Mouse (Mus musculus): ENCODE results near the gene Plppr3.

Gene Plppr3

DNA sequence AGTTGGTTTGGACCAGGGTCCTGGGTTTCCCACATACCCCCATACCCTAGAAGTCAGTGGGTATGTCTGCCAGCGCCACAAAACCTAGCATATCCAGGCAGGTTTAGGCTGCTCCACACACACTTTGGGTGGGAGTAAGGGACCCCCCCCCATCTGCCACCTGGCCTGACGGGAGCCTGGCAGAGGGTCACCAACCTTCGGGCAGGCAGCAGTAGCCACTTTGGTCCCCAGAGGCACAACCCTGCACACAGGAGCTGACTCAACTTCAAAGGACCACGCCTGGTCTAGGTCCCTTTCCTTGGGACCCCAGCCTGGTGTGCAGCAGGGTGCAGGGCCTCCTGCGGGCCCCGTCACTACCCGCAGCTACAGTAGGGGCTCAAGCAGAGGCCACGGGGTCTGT is 54.2 kb downstream of the Plppr3 start:
- no peak for DNase-seq (ENCODE audit: low spot score in 2 of 2)

DNA sequence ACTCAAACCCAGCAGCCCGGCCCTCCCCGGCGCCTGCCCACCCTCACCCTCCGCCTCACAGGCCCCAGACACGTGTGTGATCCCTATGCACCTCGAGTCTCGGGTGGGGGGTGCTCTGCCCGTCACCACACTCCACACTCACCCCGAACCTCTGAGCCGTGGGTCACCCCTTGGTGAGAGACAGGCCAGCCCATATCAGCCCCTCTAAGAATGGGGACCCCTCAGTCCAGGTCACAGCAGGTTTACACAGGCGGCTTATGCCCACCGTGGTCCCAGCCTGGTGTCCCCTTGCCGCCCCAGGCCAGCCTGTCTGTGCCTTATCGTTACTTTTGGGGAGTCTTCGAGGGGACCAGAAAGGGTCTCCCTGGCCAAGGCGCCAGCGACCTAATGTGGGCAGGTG is 54.8 kb downstream of the Plppr3 start:
- DNase-seq (ENCODE audit: low spot score in 2 of 2) = no peak

DNA sequence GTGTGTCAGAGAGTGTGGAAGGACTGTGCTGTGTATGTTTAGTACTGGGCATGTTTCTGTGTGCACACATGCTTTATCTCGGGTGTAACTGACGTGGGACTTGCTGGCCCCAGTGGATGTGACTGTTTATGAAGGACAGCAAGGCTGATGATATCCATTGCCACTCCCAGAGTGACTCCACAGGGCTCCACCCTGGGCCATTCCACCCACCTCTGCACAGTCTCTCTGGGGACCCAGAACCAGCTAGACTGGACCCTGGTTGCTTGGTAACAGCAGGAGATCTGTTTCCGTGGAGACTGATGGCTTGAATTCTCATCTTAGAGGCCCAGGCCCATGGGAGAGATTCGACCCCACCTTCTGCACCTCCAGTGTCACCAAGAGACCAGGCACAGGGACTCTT is 56.2 kb downstream of the Plppr3 start:
- no peak for DNase-seq (ENCODE audit: low spot score in 2 of 2)

DNA sequence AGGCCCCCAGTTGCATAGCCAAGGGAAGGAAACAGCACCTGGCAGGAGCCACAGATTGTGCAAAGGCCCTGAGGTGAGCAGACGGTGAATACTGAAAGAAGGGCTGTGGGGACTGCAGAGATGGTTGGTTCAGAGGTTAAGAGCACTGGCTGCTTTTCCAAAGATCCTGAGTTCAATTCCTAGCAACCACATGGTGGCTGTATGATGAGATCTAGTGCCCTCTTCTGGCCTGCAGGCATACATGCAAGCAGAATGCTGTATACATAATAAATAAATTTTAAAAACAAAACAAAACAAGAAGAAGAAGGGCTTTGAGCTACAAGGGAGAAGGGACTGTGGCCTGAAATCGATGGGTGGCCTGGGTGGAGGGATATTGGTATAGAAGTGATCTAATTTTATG is 57.3 kb downstream of the Plppr3 start:
- DNase-seq (ENCODE audit: low spot score in 2 of 2) = no peak

DNA sequence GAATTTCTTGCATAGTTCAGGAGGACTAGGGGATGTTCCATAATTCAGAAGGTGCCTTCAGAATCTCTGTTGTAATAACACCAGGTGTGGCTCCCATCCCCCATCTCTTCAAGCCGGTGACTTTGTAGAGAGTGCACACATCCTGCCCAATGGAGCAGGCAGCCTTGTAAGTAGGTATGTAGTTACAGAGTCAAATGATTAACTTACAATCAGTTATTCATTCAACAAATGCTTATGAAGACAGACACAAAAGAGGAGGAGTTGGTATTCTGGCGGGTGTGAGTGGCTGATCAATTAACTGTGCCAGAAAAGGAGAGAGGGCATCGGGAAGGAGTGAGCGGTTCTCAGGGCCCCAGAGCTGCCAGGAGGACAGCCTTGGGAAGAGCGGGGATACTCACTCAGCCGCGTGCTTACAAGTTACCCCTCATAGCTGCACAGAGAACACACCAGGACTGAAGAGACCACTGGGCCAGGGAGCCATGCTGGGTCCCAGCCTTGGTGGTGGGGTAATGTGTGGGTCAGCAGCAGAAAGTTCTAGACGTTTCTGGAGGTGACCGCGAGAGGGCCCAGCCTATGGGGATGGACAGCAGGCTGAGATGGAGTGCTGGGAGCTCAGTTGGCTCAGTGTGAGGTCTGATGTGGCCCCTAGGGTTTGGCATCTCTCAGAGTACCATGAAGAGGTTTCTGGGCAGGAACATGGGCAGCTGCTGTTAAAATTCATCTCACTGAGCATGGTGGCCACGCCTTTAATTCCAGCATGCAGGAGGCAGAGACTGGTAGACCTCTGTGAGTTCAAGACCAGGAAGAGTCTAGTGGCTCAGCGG is 58.6 kb downstream of the Plppr3 start:
- no peak for DNase-seq (ENCODE audit: low spot score in 2 of 2)

DNA sequence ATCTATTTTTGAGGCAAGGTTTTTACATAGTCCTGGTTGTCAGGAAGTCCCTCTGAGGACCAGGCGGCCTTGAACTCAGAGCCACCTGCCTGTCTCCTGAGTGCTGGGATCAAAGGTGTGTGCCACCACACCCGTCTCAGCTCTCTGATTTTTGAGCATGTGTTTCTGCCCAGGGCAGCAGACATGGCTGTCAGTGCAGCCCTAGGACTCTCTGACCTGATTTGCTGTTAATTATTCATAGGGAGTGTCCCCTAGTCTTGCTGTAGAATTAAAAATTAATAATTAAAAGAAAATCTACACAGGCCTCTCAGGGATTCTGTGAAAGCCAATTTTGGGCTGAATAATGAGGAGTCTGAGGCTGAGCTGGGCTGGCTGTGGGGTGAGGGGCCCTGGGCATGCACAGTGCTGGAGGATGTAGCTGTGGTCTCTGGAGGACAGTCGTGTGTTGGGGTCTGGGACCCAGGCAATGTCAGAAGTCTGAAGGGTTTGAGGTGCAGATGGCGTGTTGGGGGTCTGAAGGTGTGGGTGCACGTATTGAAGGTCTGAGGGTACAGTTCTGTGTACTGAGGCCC is 60.1 kb downstream of the Plppr3 start:
- no peak for DNase-seq (ENCODE audit: low spot score in 2 of 2)

DNA sequence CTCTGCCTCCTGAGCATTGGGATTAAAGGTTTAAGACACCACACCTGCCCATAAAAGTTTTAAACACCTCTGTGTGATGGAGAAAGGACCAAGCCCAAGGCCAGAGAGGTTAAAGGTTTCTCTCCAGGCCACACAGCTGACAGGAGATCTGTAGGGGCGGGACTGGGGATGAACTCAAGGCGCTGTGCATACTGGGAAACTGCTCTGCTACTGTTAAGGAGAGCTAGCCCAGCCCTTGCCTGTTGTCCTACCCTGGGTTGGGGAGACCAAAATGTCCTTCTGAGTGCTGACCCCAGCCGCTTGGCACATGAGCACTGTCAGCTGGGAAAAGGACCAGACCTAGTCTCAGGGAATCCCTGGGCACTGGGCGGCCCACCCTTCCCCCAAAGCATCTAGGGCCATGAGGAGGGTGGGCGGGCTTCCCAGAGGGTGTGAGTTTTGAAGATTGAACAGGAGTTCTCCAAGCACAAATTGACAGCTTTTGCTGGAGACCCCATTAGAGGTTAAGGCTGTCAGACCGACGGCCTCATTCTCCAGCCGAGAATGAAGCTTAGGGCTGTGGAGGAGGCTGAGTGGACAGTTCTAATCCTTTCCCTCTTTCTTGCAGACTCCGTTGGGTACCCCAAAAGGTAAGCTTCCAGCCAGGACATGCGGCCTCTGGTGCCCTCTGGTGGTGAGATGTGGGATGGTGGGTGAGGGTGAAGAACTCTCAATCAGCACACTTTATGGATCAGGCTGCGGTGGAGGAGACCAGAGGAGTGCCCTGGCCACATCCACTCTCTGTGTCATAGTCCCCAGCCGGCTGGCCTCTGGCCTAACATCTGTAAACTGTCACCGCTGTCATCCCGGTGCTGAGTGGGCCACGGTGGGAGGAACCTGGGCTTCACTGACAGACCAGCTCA is 62.4 kb downstream of the Plppr3 start:
- peak; percentile 84 to 92 for DNase-seq (ENCODE audit: low spot score in 2 of 2)
